Mouse (Mus musculus): ENCODE data around the gene Peg10.

GRCm38 (mm10) chr6:4747677-4748505, 785 bp downstream of the Peg10 start:
- no peak for TF ChIP-seq EP300 (IDR thresholded peaks at IDR 0.05; ENCODE audit: low read depth)
- no peak for TF ChIP-seq CTCF (IDR thresholded peaks at IDR 0.05; ENCODE audit: low read depth)

Measured in heart, postnatal 0 days (tissue).